Mouse (Mus musculus): ENCODE measurements around the gene Cacul1.

The Cacul1 gene

DNA sequence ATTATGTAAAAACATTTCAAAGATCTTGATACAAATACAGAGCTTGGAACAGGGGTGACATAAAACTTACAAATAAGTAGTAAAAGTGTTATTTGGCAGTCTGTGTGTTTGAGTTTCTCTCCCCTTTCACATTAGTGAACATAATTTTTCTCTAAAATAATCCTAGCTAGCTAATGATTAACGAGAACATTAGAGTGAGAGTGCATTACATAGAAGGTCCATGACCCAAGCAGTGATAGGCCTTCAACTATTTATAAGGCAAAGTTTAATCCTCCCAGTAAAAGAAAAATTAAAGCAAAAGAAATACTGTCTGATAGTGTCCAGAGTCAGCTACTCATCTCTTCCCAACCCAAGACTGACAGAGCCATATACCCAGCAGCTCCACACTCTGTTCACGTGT lies 48.9 kb downstream of the Cacul1 start:
- no peak for DNase-seq (ENCODE audit: extremely low spot score, low read depth, low spot score)

- no peak for DNase-seq (ENCODE audit: extremely low spot score, low read depth, low spot score)
Observed at GRCm38 (mm10) chr19:60530171-60530570, 50.7 kb downstream of the Cacul1 start.

DNA sequence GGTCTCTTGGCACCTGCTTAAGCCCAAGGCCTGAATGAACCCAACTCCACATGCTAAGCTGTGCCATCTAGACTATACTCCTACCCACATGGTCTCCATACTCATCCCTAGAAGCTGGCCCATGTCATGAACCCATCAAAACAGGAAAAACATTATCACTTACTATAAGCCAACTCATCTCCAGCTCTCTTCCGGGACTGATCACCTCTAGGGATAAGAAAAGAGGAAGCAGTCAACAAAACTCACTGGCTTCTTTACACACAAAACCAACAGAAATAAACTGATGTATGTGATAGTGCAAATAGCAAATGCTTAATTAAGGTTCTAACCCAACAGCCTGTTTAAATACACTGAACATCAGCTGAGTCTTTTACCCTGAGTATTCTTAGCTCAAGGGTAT lies 51.5 kb downstream of the Cacul1 start:
- DNase-seq (ENCODE audit: extremely low spot score, low read depth, low spot score), result no peak

- no peak for DNase-seq (ENCODE audit: extremely low spot score, low read depth, low spot score)
Observed at GRCm38 (mm10) chr19:60528602-60529001, 52.2 kb downstream of the Cacul1 start.

- no peak for DNase-seq (ENCODE audit: extremely low spot score, low read depth, low spot score)
Observed at GRCm38 (mm10) chr19:60526876-60527275, 53.9 kb downstream of the Cacul1 start.

DNA sequence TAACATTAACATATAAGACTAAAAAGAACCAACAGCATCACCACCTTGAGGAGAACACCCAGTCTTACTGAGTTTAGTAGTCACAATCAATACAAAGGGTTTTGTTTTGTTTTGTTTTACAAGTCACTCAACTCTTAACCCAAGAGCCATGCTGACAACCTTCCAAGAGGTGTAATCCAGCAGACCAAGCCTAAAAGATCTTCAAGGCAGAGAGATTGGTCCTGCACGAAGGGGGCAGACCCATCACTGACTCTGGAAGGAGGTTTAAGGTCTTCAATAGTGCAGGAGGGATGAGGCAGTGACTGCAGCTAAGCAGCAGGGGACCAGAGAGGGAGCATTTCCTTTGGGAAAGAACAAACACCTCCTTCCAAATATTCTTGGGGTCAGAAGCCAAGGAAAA lies 55.7 kb downstream of the Cacul1 start:
- no peak for DNase-seq (ENCODE audit: extremely low spot score, low read depth, low spot score)

DNA sequence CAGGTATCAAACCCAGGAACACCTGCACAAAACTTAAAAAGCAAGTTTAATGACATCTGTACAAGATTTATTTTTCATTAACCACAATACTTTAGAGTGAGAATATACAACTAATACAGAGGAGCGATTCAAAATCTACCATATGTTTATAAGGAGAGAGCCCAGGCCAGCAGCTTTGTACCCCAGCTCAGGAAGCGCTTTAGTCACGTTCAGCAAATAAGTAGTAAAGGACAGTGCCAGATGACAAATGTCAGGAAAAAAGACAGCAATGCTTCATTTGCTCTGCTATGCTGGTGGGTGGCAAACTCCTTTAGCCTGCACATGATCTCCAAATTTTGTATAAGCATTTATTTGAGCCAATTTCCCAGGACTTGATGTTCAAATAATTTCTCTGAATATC lies 56.1 kb downstream of the Cacul1 start:
- no peak for DNase-seq (ENCODE audit: extremely low spot score, low read depth, low spot score)

GRCm38 (mm10) chr19:60520131-60520530 lies 60.7 kb downstream of the Cacul1 start:
- no peak for DNase-seq (ENCODE audit: extremely low spot score, low read depth, low spot score)

DNA sequence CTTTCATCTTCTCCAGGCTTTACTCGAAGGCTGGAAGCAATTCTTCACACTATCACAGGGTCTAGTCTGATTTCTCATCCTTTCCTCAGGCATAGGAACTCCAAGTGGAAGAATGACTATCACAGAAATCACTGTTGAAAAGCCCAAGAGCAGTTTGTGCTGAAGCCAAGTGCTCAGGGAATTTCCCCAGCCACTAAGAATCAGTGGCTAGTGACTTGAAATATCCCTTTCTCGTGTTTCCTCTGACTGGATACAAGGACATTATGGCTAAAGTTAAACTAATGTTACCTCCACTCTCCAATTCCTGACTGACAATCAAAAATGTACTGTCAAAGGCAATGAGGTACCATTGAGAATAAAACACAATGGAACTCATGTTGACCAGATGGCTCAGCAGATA lies 65.8 kb downstream of the Cacul1 start:
- no peak for DNase-seq (ENCODE audit: extremely low spot score, low read depth, low spot score)

GRCm38 (mm10) chr19:60513431-60513830 lies 67.4 kb downstream of the Cacul1 start:
- DNase-seq (ENCODE audit: extremely low spot score, low read depth, low spot score), result no peak

- DNase-seq (ENCODE audit: extremely low spot score, low read depth, low spot score), result no peak
Observed at GRCm38 (mm10) chr19:60500209-60500608, 80.6 kb downstream of the Cacul1 start.

DNA sequence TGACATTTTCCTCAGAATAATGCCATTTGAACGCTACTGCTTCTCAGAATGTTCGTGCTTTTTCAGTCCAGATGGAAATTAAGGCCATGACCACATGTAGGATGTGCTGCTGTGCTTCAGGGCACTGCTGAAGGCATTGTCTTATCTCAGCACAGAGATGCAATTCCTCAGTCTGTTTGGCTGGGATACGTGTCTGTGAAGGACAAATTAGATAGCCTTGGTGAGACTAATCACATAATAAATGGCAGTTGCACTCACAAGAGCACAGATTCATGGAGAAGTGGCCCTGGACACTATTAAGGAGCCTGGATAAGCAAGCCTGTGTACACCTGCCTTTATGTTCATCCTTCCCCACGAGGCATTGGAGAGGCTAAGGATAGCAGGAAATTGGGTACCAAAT lies 83.7 kb downstream of the Cacul1 start:
- no peak for DNase-seq (ENCODE audit: extremely low spot score, low read depth, low spot score)

- no peak for DNase-seq (ENCODE audit: extremely low spot score, low read depth, low spot score)
Observed at GRCm38 (mm10) chr19:60495772-60496171, 85.1 kb downstream of the Cacul1 start.

DNA sequence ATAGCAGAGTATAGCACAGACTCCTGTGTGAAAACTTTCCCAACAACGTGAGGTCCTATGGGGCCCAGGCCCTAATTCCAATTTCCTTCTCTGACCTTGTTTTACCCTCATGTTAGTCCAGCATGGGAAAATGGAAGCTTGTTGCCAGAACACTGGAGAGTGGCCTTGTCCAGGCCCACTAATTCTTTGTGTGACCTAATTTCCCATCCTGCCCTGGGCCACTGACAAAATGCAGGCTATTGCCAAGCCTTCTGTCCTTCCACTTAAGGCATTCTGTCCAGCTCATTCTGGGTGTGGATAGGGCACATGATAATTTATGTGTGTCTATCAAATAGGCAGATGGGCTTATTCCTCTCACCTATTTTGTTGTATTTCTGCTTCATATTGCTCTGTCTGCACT lies 91.3 kb downstream of the Cacul1 start:
- DNase-seq (ENCODE audit: extremely low spot score, low read depth, low spot score), result no peak

DNA sequence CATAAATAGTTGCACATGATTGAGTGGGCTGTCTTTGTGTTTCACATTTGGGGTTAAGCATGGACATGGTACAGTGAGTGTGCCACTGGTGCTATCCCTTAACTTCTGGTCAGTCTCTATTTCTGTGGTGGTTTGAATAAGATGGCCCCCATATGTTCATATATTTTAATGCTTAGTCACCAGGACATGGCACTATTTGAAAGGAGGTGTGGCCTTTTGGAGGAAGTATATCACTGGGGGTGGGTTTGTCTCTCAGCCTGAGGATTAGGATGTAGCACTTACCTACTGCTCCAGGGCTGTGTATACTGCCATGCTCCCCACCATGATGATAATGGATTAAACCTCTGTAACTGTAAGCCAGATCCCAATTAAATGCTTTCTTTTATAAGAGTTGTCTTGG lies 95.6 kb downstream of the Cacul1 start:
- no peak for DNase-seq (ENCODE audit: extremely low spot score, low read depth, low spot score)

DNA sequence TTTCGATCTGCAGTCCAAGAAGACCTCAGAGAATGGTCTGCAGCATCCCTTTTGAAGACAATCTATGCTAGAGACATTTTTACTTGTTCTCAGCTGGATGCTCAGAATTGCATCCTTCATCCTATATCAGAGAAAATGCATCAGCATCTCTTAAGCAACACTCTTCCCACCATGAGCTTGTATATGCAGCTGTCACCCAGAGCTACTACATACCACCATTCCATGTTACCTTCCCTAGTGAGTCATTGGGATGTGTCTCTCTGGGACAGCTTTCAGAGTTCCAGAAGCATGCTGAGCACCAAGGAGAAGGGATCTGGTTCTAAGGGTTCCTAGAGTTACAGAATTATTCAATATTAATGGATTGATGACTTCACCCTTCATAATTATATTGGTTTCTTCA lies 102.0 kb downstream of the Cacul1 start:
- no peak for DNase-seq (ENCODE audit: extremely low spot score, low read depth, low spot score)

GRCm38 (mm10) chr19:60477788-60478187 lies 103.0 kb downstream of the Cacul1 start:
- DNase-seq (ENCODE audit: extremely low spot score, low read depth, low spot score), result no peak
